Mouse (Mus musculus) A20 (cell line): ENCODE results near the gene Nom1.

ENCODE experiments used
- DNase-seq: peaks from one replicate; pipeline ENCODE4 v3.0.0-alpha.2; 2011; ENCODE audit warnings: low read depth, low spot score

Gene Nom1

DNA sequence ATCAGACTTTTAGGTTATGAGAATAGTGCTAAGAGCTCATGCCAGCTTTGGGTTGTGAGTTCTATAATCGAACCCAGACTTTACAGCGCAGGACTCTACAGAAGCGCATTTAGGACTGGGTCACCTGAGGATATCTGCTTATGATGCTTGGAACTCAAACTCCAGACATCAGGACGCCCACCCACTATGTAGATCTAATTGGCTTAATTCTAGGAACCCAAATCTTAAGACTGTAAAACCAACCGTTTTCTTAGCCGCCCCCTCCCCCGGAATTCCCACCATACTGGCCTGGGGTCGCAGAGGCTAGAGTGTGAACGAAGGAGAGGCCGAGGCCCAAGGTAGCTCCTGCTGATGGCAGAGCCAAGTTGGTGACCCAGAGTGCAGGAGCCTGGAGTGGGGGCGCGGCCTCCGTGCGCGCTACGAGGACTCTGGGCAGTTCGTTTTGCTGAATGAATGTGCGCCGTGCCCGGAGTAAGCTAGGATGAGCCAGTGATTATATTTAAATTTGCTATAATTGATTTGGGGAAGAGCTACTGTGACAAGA, 36.5 kb downstream of the Nom1 start:
- no peak for DNase-seq

GRCm38 (mm10) chr5:29471396-29471795, 36.9 kb downstream of the Nom1 start:
- DNase-seq: no peak

GRCm38 (mm10) chr5:29471855-29472665, 37.6 kb downstream of the Nom1 start:
- DNase-seq: no peak

GRCm38 (mm10) chr5:29473551-29474245, 39.2 kb downstream of the Nom1 start:
- DNase-seq: no peak

DNA sequence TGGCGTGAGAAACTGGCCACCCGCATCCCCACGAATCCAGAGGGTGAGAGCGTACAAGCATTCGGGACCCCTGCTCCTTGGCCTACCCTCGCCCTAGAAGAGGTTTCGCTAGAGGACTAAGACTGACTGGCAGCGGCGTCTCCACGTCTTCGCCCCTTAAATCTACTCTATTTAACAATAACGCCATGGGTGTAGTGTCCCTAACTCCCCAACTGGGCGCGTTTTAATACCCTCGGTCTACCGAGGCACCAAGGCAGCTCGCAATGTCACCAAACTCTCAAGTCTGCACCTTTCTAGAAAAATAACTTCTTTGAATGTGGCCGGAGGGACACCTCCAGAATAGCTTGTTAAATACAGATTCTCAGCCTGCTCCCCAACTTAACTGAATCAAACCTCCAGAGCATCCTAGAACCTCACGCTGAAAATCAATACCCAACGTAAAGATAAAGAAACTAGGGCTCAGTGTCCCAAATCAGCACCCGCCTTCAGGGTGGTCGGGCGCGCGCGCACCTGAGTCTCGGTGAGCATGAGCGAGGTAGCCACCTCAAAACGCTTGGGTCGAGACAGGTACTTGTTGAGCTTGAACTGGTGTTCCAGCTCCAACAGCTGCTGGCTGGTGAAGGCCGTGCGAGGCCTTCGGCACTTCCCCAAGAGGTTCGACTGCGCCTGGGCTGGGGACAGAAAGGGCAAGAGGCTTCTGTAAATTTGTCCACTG, 39.9 kb downstream of the Nom1 start:
- DNase-seq: no peak

- no peak for DNase-seq
Observed at GRCm38 (mm10) chr5:29475041-29475440, 40.6 kb downstream of the Nom1 start.

DNA sequence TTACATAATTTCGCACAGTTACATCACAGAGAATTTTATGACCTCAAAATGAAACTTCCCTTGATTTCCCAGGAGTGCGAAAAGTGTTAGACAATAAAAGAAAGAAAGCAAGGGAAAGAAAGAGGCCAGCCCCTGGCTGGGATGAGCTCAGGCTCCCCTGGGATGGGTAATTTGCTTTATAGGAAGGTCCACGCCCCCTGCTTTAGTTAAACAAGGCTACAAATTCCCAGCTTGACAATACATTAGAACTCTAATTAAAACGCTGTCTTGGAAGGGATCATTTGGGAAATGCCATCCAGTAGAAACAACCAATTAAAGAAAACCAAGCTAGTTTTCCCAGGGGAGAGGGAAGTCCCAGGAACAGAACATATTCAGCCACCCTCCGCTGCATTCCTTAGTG, 41.1 kb downstream of the Nom1 start:
- no peak for DNase-seq

DNA sequence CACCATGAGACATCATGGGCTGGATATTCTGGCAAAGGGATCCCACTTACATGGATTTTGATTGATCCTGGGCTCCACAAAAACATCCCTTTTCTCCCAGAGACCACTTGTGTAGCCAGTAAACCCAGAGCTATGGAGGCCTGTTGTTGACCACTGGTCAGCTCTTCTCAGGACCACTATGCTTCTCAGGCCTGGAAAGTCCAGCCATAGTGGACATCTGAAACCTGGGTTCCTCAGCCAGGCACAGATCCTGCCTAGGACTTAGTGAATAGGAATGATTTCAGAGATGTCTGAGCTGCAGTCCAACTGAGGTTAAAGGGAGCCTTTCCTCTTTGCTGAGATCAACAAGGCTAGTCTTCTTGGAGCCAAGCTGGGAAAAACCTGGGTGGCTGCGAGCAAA, 41.6 kb downstream of the Nom1 start:
- DNase-seq: no peak

DNA sequence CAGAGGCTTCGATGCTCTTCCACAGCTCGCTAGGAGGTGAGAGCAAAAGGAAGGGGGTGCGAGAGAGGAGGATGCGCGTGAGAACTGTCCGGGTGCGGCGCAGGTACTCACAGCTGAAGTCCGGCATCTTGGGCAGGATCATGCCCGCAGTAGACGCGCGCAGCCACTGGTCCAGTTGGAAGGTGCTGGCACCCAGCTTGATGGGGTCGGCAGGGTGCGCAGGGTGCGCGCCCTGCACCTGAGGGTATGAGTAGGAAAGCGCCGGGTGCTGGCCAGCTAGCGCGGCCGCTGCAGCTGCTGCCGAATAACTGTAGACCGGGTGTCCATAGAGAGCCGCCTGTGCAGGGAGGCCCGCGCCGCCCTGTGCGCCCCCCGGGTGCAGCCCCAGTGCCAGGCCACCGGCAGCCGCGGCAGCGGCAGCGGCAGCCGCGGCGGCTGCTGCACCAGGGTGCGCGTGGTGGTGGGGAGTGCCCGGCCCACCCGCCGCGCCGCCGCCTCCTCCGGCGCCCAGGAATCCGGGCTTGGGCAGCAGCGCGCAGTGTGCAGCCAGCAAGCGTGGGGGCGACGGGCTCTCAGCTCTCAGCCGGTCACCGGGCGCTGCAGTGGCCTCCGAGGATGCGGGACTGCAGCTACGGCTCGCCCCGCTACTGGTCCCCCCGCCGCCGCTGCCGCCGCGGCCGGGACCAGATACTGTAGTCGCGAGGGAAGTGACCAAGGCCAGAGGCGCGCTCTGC, 43.2 kb downstream of the Nom1 start:
- no peak for DNase-seq

DNA sequence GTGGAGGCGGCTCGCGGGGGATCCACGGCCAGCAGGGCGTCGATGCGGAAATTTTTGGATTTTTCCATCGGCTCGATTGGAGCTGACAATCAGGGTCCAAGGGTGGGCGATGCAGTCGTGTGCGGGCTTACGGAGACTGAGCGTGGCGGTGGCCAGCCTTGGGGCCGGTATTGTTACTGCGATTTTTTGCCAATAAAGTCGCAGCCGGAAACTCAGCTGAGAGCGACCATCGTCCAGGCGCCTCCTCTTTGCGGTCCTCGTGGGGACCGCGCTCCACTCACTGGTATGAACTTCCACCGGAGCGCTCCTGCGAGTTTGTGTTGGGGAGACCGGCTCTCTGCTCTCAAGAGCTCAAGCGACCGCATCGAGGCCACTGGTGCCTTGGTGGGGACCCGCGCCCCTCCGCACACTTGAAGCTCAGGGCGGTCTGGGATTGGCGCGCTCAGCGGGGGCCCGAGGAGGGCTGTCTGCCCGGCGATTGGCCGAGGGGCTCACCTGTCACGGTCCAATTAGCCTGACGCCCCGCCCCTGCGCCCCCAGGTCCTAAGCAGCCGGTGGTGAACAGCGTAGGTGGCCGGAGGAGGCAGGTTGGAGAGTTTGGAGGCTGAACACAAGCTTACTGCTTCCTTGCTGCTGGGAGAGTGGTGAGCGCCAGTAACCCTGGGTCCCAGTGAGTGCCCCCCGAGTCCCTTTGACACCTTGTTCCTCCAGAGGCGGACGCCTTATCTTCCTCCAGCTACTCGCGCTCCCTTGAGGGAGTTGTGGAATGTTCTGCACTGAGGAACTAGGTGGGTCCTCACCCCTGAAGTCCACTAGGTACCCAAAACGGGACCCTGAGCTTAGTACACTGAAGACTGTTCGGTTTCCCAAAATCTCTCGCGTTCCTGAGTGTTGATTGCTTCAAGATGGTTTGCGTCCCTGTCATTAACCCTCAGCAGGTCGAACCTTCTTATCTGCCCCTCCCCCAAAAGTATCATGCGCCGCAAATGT, 44.0 kb downstream of the Nom1 start, which contains the start of gene Mnx1:
Gene Mnx1 (minus strand): TSS at position 263 of the 990 bp plus-strand sequence.
- DNase-seq: no peak

DNA sequence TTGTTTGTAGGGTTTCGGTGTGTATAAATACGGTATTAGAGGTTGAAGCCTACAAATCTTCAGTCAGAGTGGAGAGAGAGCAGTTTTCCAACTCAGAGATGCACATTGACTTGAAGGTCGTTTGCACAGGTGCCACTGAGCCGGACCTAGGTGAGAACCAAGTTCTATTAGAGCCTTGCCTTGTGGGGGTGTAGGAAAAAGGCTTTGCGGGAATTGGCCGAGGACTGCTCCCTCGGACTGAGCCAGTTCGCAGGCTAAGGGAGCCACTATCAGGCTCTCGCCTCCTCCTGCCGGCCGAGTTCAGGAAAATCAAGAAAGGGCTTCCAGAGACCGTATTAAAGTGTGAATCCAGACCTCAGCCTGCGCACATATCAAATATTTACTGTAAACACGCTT, 44.7 kb downstream of the Nom1 start:
- no peak for DNase-seq

DNA sequence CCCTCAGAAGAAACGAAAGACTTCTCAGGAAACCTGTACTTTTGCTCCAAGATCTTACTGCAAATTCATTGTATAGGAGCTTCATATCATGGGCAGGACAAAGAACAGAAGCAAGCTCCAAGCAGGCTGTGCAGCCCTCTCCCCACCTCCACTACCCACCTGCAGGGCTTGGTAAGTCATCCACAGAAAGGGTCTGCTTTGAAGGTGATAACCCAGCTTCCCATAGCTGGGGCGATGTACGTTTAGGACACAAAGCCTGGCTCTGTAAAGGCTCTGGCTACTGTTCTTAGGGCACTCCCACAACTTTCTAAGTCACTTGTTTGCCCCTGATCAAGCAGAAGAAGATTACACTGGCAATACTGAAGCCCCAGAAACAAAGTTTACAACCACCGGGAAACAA, 49.3 kb downstream of the Nom1 start:
- DNase-seq: no peak

DNA sequence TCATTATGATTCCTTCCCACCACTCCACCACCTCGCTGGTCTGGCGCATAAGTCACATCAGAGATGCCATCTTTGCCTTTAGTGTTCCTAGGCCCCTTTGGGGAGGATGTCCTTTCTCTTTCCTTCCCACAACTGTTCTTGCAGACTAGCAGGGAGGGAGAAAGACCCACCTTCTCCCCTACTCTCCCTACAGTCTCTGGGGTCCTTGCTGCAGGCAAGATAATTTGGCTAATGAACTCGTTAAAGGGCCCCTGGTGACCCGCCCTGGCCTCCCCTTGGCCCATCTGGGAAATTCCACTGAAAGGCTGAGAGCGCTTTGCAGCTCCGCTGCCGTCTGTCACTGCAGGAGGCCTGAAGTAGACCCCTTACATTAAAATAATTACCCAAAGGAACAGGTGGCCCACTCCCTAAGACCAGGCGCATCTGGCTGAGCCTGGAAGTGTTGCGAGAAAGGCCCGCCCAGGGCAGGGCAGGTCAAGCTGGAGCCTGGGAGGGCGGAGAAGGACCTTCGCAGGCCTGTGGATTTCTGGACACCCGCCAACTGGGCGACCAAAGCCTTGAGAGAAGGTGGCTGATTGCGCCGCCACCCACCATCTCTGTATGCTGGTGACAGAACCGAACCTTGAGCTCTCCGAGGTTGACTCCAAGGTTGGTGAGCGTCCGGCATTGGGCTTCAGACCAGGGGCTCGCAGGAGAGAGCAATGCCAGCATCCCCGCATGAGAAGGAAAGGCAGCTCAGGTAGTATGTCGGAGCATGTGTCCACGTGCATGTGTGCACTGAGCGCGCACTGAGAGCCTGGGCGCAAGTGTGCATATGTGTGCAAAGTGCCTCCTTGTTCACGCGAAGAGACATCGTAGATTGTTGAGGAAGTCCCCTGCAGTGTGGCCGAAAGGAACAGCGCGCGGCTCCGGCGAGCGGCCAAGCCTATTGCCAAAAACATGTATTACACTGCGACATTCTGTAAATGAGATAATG, 50.8 kb downstream of the Nom1 start:
- DNase-seq: no peak

DNA sequence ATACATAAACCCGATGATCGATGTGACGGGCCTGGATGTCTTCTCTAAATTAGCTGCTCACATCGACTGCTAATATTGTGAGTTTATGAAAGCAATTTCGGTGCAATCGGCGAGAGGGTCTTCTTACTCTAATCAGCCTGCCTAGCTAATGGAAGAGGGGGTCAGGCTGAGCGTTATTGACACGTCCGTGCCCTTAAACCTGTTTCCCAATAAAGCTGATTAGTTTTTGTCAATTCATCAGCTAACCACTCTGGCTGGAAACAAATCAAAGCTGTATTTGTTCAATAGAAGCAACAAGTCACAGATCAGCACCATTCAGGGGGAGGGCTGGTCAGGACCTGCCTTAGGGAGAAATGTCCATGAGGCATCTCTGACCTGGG, 51.5 kb downstream of the Nom1 start:
- no peak for DNase-seq

- DNase-seq: no peak
Observed at GRCm38 (mm10) chr5:29487321-29487720, 52.9 kb downstream of the Nom1 start.

DNA sequence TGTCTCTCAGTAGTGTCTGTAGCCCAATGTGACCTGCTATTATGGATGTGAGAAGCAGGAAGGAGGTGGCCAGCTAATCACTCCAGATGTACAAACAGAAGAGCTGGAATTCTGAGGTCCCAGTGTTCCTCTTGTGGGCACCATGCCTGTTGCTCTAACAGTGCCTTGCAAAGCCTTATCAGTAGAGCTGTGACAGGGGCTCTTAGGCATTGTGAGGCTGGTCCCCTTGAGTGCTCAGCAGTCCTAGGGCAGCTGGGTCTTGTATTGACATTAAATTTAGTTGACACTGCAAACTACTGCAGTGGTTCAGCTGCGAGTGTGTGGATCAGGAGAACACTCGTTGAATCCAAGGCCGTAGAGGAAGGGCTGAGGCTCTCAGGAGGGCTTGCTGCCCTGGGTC, 72.5 kb downstream of the Nom1 start:
- no peak for DNase-seq
